Mouse (Mus musculus) common myeloid progenitor, adult 5-6 weeks (primary cell): Measurements from ENCODE around the gene Mllt10. TPM values are rescaled to one million over a fixed set of nuclear protein-coding genes. Genes with fewer than 3 reads are reported as not detected.

Experiments
- ATAC-seq: replicated peaks from 2 replicates; pipeline ENCODE4 v1.8.0; 2016; ENCODE audit warnings: low read depth, mild to moderate bottlenecking, moderate TSS enrichment, inconsistent platforms; ENCODE audit not compliant: poor library complexity, severe bottlenecking
- total RNA-seq: library from RNA; stranded (forward); fragments of 200-1000, 187-1606 nt; gene quantifications from 2 replicates; pipeline ENCODE4 v1.2.3, GENCODE M21; 2017

Gene Mllt10
- total RNA-seq, 1 experiment from 2014 or later = 71.7 TPM

DNA sequence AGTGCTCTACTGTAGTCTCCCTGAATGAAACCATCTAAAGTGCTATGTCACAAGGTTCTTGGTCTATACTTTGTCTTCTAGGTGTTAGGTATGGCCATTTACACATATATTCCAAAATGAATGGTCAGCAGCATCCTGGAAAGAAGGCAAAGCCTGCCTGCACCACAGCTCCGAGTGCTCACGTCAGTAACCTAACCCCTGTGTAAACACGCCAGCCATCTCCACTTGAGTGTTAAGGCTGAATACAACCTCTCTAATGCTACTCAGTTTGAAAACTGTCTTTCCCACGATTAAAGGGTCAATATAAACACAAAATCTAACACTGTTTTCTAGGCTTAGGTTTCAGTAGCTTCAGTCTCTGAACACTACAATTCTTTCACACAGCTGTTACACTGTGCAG is 176.1 kb downstream of the Mllt10 start:
- no peak for ATAC-seq

DNA sequence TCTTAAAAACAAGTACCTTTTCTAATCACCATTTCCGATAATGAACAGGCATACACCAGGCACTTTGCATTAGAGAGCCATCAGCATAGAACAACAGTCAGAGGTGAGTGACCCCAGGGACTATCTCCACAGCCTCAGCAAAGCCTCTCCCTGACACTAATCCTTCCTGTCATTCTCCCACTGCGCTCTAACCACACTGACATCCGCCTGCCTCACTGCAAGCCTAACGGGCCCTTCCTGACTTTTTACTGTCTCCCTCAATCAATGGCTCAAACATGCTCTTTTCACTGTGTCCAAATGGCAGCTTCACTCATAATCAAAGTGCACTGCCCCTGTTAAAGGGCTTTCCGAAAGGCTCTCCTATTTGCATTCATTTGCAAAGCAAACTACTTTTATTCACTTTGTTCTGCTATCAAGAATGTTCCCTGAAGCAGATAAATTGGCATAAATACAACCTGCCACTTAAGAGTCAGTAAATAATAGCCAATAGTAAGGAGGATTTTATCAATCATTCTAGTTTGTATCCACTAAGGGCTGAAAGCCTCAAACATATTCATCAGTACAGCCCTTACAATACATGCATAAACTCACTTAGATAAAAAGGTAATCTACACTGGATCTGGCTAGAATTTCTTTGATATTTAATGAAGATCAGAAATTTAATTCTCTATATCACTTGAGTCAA is 178.0 kb downstream of the Mllt10 start:
- ATAC-seq = 0 out of 2 replicates have a peak, but pooled peaks have one; percentile 22

DNA sequence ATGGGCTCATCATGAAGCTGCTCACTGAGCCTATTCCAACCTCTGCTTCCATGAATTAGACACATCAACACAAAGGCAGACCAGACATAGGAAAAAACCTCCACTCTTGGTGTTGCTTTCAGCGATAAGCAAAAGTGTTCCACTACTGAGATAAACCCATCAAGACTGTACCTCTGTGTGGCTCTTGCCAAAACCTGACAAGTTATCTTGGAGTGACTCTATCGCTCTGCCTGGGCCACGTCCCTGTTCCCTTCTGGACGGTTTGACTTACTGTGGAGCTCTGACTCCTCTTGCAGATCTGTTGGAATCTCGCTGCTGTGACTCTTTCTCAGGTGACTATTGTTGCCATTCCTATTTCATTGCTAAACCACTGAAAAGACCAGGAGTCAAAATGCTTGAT is 180.5 kb downstream of the Mllt10 start:
- ATAC-seq = no peak

GRCm38 (mm10) chr2:18249224-18249623 is 194.2 kb downstream of the Mllt10 start:
- ATAC-seq = no peak

Other genes starting within 250 kb of the Mllt10 start
- not detected in 2 replicates for gene H2al2a, start 58.3 kb upstream of the Mllt10 start, total RNA-seq
- 0.27 TPM in 1 of 2 replicates, not detected in the other for gene A930004D18Rik, start 17.5 kb upstream of the Mllt10 start, total RNA-seq
- not detected in 2 replicates for gene Skida1, start 6.2 kb upstream of the Mllt10 start, total RNA-seq